Mouse (Mus musculus): ENCODE measurements at regions not wholly inside any gene's neighbourhood (a gene's known extent, or its start where the extent isn't known, plus 50 kb on each side); places are given as distances from the start of the nearest gene placed in this dataset.

DNA sequence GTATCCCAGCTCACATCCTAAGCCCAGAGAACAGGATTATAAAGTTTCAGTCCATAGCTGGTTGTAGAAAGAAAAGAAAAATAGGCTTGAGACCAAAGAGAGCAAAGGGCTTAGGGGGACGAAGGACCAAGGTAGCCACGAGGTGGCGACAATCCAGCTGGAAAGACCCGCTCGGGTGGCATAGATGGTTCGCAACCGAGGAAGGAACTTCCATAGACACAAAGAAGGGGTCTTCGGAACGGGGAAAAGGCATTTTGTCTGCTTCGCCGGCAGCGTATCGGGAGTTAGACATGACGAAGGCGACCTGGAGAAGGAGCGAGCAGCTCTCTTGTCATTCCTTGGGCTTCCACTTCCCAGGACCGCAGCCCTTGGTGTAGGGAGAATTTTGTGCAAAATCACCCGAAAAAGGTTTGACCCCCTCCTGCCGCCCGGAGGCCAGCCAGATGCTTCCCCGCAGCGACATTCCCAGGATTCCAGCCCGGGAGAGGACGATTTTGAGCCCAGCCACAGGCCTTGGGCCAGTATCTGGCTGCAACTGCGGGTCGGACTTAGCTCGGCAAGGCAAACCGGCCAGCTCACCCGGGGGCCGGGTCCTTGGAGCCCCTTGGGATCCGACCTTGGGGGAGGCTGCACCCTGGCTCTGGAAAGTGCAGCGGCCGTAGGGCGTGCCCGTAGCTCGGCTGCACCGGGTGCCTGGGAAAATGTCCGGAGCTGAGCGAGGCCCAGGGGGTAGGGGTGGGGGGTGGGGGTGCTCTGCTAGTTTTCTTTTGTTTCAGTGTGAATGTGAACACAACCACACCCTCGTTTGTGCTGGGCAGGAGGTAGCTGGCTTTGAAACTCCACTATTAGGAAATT lies 184.5 kb upstream of the Foxn2 start:
- H3K79me2 ChIP-seq (ENCODE audit: control insufficient read depth, insufficient read depth): no peaks in the 10 kb centered on the region
- TF ChIP-seq MYOD1 (IDR thresholded peaks at IDR 0.05; ENCODE audit: control insufficient read depth in 1 of 3, insufficient read length in 2 of 3, low read depth in 2 of 3): no peak
- TF ChIP-seq MYOG (IDR thresholded peaks at IDR 0.05; ENCODE audit: control insufficient read depth in 1 of 3, insufficient read depth in 1 of 3, insufficient read length in 2 of 3, low read depth in 2 of 3): peak in 1 of 3 experiments; percentile 30
- peak; percentile 21 for TF ChIP-seq POLR2A (IDR thresholded peaks at IDR 0.05; ENCODE audit: insufficient read length, low read depth)
- H3ac ChIP-seq (ENCODE audit: control insufficient read depth, insufficient read length): peak overlapping the region; percentile 36
- peak overlapping the region; percentile 58 for H3K4me3 ChIP-seq
- peak overlapping the region; percentile 92 for H3K4me2 ChIP-seq (ENCODE audit: low read depth)
- H3K27me3 ChIP-seq (ENCODE audit: control insufficient read depth, insufficient read depth, insufficient read length): no peaks in the 10 kb centered on the region
- H3K36me3 ChIP-seq (ENCODE audit: control insufficient read depth, insufficient read depth): no peaks in the 10 kb centered on the region

GRCm38 (mm10) chr17:88256599-88257544 lies 183.6 kb upstream of the Foxn2 start:
- Histone ChIP-seq H3K4me2 (ENCODE audit: low read depth) (peak overlapping the region; percentile 92), H3K79me2 (ENCODE audit: control insufficient read depth, insufficient read depth) (no peaks in the 10 kb centered on the region), H3K4me3 (peak overlapping the region; percentile 58), H3K36me3 (ENCODE audit: control insufficient read depth, insufficient read depth) (no peaks in the 10 kb centered on the region), H3ac (ENCODE audit: control insufficient read depth, insufficient read length) (peak overlapping the region; percentile 36), H3K27me3 (ENCODE audit: control insufficient read depth, insufficient read depth, insufficient read length) (no peaks in the 10 kb centered on the region)
- TF ChIP-seq POLR2A (IDR thresholded peaks at IDR 0.05; ENCODE audit: insufficient read length, low read depth) (peak; percentile 60), SRF (IDR thresholded peaks at IDR 0.05; ENCODE audit: control insufficient read depth, insufficient read length, low read depth) (no peak), POLR2AphosphoS2 (IDR thresholded peaks at IDR 0.05; ENCODE audit: insufficient read length, low read depth) (peak; percentile 10)

DNA sequence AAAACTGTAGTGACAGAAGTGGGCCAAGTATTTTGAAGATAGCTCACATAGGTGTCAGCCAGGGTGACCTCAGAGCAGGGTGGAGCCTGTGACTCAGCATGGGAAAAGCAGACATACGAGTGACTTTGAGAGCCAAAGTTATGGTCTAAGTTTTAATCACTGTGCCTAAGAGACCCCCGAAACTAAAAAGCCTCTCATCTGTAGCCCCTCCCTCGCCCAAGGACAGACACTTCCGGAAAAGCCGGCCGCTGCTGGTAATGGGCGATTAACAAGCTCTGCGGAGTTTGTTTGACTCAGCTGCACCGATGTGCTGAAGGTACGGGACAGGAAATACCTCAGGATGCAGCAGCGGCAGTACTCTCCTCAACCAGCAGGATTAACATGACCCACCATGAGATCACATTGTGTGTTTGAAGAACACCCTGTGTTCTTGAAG lies 182.1 kb upstream of the Foxn2 start:
- no peaks in the 10 kb centered on the region for H3K79me2 ChIP-seq (ENCODE audit: control insufficient read depth, insufficient read depth)

GRCm38 (mm10) chr17:88260176-88260575 lies 180.3 kb upstream of the Foxn2 start:
- H3K27me3 ChIP-seq (ENCODE audit: control insufficient read depth, insufficient read depth, insufficient read length): no peaks in the 10 kb centered on the region
- no peak overlapping the region for H3K4me2 ChIP-seq (ENCODE audit: low read depth)
- H3K36me3 ChIP-seq (ENCODE audit: control insufficient read depth, insufficient read depth): no peaks in the 10 kb centered on the region
- no peak for TF ChIP-seq CEBPB (IDR thresholded peaks at IDR 0.05; ENCODE audit: insufficient read depth, poor library complexity, severe bottlenecking)
- no peak for TF ChIP-seq TCF3 (IDR thresholded peaks at IDR 0.05; ENCODE audit: insufficient read length, low read depth)
- no peak for TF ChIP-seq MYOG (IDR thresholded peaks at IDR 0.05; ENCODE audit: control insufficient read depth in 1 of 3, insufficient read depth in 1 of 3, insufficient read length in 2 of 3, low read depth in 2 of 3)
- no peak for TF ChIP-seq TCF12 (IDR thresholded peaks at IDR 0.05; ENCODE audit: insufficient read depth, poor library complexity, severe bottlenecking)
- TF ChIP-seq MYOD1 (IDR thresholded peaks at IDR 0.05; ENCODE audit: control insufficient read depth in 1 of 3, insufficient read length in 2 of 3, low read depth in 2 of 3): no peak
- TF ChIP-seq SRF (IDR thresholded peaks at IDR 0.05; ENCODE audit: control insufficient read depth, insufficient read length, low read depth): no peak
- TF ChIP-seq REST (IDR thresholded peaks at IDR 0.05; ENCODE audit: insufficient read depth, insufficient read length): no peak
- TF ChIP-seq USF1 (IDR thresholded peaks at IDR 0.05; ENCODE audit: low read depth): no peak
- no peaks in the 10 kb centered on the region for H3K79me2 ChIP-seq (ENCODE audit: control insufficient read depth, insufficient read depth)
- H3ac ChIP-seq (ENCODE audit: control insufficient read depth, insufficient read length): no peak overlapping the region
- no peak overlapping the region for H3K4me3 ChIP-seq

More for the DNA sequence above, 182.1 kb upstream of the Foxn2 start:
- Histone ChIP-seq H3K27me3 (ENCODE audit: control insufficient read depth, insufficient read depth, insufficient read length) (no peaks in the 10 kb centered on the region), H3K36me3 (ENCODE audit: control insufficient read depth, insufficient read depth) (no peaks in the 10 kb centered on the region), H3K4me3 (no peak overlapping the region), H3K4me2 (ENCODE audit: low read depth) (no peak overlapping the region), H3ac (ENCODE audit: control insufficient read depth, insufficient read length) (no peak overlapping the region)
- TF ChIP-seq SRF (IDR thresholded peaks at IDR 0.05; ENCODE audit: control insufficient read depth, insufficient read length, low read depth) (no peak), CEBPB (IDR thresholded peaks at IDR 0.05; ENCODE audit: insufficient read depth, poor library complexity, severe bottlenecking) (no peak), POLR2AphosphoS2 (IDR thresholded peaks at IDR 0.05; ENCODE audit: insufficient read length, low read depth) (no peak), USF1 (IDR thresholded peaks at IDR 0.05; ENCODE audit: low read depth) (no peak), REST (IDR thresholded peaks at IDR 0.05; ENCODE audit: insufficient read depth, insufficient read length) (no peak), E2F4 (IDR thresholded peaks at IDR 0.05; ENCODE audit: insufficient read depth) (no peak), MYOD1 (IDR thresholded peaks at IDR 0.05; ENCODE audit: control insufficient read depth in 1 of 3, insufficient read length in 2 of 3, low read depth in 2 of 3) (no peak), POLR2A (IDR thresholded peaks at IDR 0.05; ENCODE audit: insufficient read length, low read depth) (no peak), TCF12 (IDR thresholded peaks at IDR 0.05; ENCODE audit: insufficient read depth, poor library complexity, severe bottlenecking) (no peak), TCF3 (IDR thresholded peaks at IDR 0.05; ENCODE audit: insufficient read length, low read depth) (no peak)

DNA sequence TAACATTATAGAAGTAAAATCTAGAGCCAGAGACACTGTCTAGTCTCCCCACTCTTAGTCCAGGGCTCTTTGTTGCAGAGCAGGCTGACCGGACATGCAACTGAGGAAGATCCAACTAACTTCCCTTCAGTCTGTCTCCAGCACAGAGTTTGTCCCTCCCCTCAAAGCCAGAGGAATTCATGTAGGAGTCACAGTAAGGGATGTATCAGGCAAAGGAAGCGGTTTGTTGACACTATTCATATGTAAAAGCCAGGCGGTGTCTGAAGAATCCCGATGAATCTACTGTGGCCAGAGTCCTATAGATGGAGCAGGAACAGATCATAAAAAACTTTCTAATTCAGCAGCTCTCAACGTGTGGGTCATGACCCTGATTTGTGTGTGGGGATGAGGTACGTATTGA lies 179.7 kb upstream of the Foxn2 start:
- no peak overlapping the region for H3K4me3 ChIP-seq
- H3K4me2 ChIP-seq (ENCODE audit: low read depth): no peak overlapping the region
- H3ac ChIP-seq (ENCODE audit: control insufficient read depth, insufficient read length): no peak overlapping the region
- H3K79me2 ChIP-seq (ENCODE audit: control insufficient read depth, insufficient read depth): no peaks in the 10 kb centered on the region
- no peaks in the 10 kb centered on the region for H3K36me3 ChIP-seq (ENCODE audit: control insufficient read depth, insufficient read depth)
- no peaks in the 10 kb centered on the region for H3K27me3 ChIP-seq (ENCODE audit: control insufficient read depth, insufficient read depth, insufficient read length)
- no peak for TF ChIP-seq REST (IDR thresholded peaks at IDR 0.05; ENCODE audit: insufficient read depth, insufficient read length)
- no peak for TF ChIP-seq POLR2A (IDR thresholded peaks at IDR 0.05; ENCODE audit: insufficient read length, low read depth)
- no peak for TF ChIP-seq E2F4 (IDR thresholded peaks at IDR 0.05; ENCODE audit: insufficient read depth)
- TF ChIP-seq USF1 (IDR thresholded peaks at IDR 0.05; ENCODE audit: low read depth): no peak
- TF ChIP-seq TCF3 (IDR thresholded peaks at IDR 0.05; ENCODE audit: insufficient read length, low read depth): no peak
- TF ChIP-seq SRF (IDR thresholded peaks at IDR 0.05; ENCODE audit: control insufficient read depth, insufficient read length, low read depth): no peak
- no peak for TF ChIP-seq MYOG (IDR thresholded peaks at IDR 0.05; ENCODE audit: control insufficient read depth in 1 of 3, insufficient read depth in 1 of 3, insufficient read length in 2 of 3, low read depth in 2 of 3)
- no peak for TF ChIP-seq CEBPB (IDR thresholded peaks at IDR 0.05; ENCODE audit: insufficient read depth, poor library complexity, severe bottlenecking)

Measured in myocyte (in vitro differentiated cells).